Mouse (Mus musculus) neural tube, embryonic 12.5 days (tissue): Measurements from ENCODE around the gene Diras1. TPM values are rescaled to one million over a fixed set of nuclear protein-coding genes. Genes with fewer than 3 reads are reported as not detected.
"Not testable (repeated sequence)": the region's sequence is repeated elsewhere in the genome, so short reads cannot be mapped to it uniquely, and the experiment has no call there.

Experiments
- ATAC-seq: fragments of 200-750 bp; cut with Nextera tagmentation; 2 replicates; pipeline ENCODE4 v1.8.0; 2017; ENCODE audit warnings: low read depth, mild to moderate bottlenecking, moderate TSS enrichment, moderate library complexity; ENCODE audit not compliant: low FRiP score
- H3K27ac ChIP-seq: fragments of 300-500 bp; sonication (generic); 2 replicates; pipeline ENCODE4 v1.5.1; 2016
- H3K27me3 ChIP-seq: fragments of 300-500 bp; sonication (generic); replicated peaks from 2 replicates; pipeline ENCODE4 v1.6.1; 2016; ENCODE audit warnings: mild to moderate bottlenecking
- H3K36me3 ChIP-seq: fragments of 300-500 bp; sonication (generic); 2 replicates; pipeline ENCODE4 v1.6.1; 2016; ENCODE audit warnings: mild to moderate bottlenecking
- H3K4me1 ChIP-seq: fragments of 300-500 bp; sonication (generic); 2 replicates; pipeline ENCODE4 v1.6.1; 2016
- H3K4me2 ChIP-seq: fragments of 300-500 bp; sonication (generic); replicated peaks from 2 replicates; pipeline ENCODE4 v1.6.1; 2016; ENCODE audit warnings: mild to moderate bottlenecking
- H3K4me3 ChIP-seq: fragments of 300-500 bp; sonication (generic); 2 replicates; pipeline ENCODE4 v1.5.1; 2016
- H3K9ac ChIP-seq: fragments of 300-500 bp; sonication (generic); 2 replicates; pipeline ENCODE4 v1.6.1; 2016; ENCODE audit warnings: mild to moderate bottlenecking
- H3K9me3 ChIP-seq: fragments of 300-500 bp; sonication (generic); 2 replicates; pipeline ENCODE4 v1.6.1; 2016; ENCODE audit warnings: mild to moderate bottlenecking
- WGBS: fragments of 180-500 bp; shearing (Covaris S2); methylation state at CpG from one replicate; pipeline ENCODE4 v1.1.7; 2016; 5-methylcytosine and 5-hydroxymethylcytosine counted together
- polyA plus RNA-seq: library from polyadenylated mRNA; unstranded; fragments of >200 nt; fragmentation: Nextera tagmentation; extraction: Ambion mirVana; gene quantifications from 2 replicates; pipeline ENCODE4 v1.2.1, GENCODE M21; 2016

The Diras1 gene
- polyA plus RNA-seq, 1 experiment from 2014 or later, result 16.6 TPM

DNA sequence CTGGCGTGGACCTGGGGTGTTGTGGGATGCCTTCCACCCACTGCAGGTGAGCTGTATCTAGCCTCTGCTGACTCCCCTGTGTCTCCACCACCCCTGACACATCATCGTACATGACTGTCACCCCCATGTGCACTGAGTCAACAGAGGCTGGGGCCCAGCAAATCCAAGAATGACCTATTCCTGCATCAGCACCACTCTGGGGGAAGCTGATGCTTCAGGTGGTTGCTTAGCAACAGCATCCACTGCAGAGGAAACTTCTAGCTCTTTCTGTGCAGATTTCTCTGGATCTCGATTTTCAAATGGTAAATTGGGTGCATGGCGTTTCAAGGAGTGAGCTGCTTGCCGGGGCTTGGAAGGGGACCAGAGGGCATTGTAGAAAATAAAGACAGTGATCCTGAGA lies 32.2 kb downstream of the Diras1 start:
- no peaks in the 10 kb centered on the region for H3K9me3 ChIP-seq
- H3K4me2 ChIP-seq, result no peak overlapping the region
- no peak overlapping the region for H3K9ac ChIP-seq
- no peak overlapping the region for H3K4me3 ChIP-seq
- WGBS, result 68% methylated on average over 5 of the region's 5 CpGs
- H3K4me1 ChIP-seq, result no peaks in the 10 kb centered on the region; the same call in 1 of the 2 replicates
- H3K36me3 ChIP-seq, result no peaks in the 10 kb centered on the region
- ATAC-seq, result no peak
- peaks cover 10% of the 10 kb centered on the region; the same call in 1 of the 2 replicates for H3K27me3 ChIP-seq
- H3K27ac ChIP-seq, result no peak overlapping the region

- WGBS, result 86% methylated on average over 1 of the region's 1 CpGs
- peaks cover 13% of the 10 kb centered on the region for H3K27me3 ChIP-seq
- H3K27ac ChIP-seq, result no peak overlapping the region
- no peak overlapping the region for H3K4me3 ChIP-seq
- H3K9me3 ChIP-seq, result no peaks in the 10 kb centered on the region
- no peak overlapping the region for H3K9ac ChIP-seq
- ATAC-seq, result no peak
- H3K4me2 ChIP-seq, result no peak overlapping the region
- peaks cover 4% of the 10 kb centered on the region; the same call in 1 of the 2 replicates for H3K4me1 ChIP-seq
- H3K36me3 ChIP-seq, result no peaks in the 10 kb centered on the region
Measured at GRCm38 (mm10) chr10:80991945-80992344, 33.5 kb downstream of the Diras1 start.

DNA sequence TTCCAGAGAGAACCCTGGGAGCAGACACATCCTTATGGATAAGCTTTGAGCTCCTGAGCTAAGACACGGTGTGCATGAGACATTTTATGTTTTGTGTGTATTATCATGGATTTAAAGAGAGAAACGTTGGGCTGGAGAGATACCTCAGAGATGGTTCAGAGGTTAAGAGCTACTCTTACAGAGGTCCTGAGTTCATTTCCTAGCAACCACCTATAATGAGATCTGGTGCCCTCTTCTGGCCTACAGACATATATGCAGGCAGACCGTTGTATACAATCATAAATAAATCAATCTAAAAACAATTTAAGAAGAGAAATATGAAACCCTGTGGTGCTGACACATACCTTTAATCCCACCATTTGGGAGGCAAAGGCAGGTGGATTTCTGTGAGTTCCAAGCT lies 34.5 kb downstream of the Diras1 start:
- Histone ChIP-seq H3K4me1 (peaks cover 4% of the 10 kb centered on the region; the same call in 1 of the 2 replicates), H3K27me3 (peaks cover 21% of the 10 kb centered on the region), H3K4me3 (no peak overlapping the region), H3K36me3 (no peaks in the 10 kb centered on the region), H3K4me2 (no peak overlapping the region), H3K9ac (no peak overlapping the region), H3K9me3 (no peaks in the 10 kb centered on the region), H3K27ac (no peak overlapping the region)
- no peak for ATAC-seq
- 14% methylated on average over 3 of the region's 3 CpGs for WGBS

DNA sequence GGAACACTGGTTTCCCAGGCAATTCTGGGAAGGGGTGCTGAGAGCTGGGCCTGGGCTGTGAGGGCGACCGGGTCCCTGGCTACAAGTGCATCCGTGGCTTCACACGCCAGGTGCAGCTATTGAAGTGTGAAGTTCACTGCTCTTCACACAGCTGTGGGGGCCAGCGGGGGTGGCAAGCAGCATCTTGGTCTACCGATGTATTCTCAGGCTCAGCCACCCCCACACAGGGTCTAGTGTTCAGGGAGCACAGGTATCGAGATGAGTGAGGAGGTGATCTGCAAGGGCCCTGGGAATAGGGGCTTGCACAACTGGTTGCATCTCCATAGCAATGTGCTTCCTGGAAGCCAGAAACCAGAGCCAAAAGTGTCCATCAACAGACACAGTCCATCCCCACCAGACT lies 35.1 kb downstream of the Diras1 start:
- Histone ChIP-seq H3K4me3 (no peak overlapping the region), H3K9ac (no peak overlapping the region), H3K36me3 (no peaks in the 10 kb centered on the region), H3K27me3 (peaks cover 27% of the 10 kb centered on the region), H3K4me2 (no peak overlapping the region), H3K4me1 (peaks cover 9% of the 10 kb centered on the region; the same call in 1 of the 2 replicates), H3K9me3 (no peaks in the 10 kb centered on the region), H3K27ac (no peak overlapping the region)
- WGBS, result 69% methylated on average over 7 of the region's 7 CpGs
- ATAC-seq, result no peak

DNA sequence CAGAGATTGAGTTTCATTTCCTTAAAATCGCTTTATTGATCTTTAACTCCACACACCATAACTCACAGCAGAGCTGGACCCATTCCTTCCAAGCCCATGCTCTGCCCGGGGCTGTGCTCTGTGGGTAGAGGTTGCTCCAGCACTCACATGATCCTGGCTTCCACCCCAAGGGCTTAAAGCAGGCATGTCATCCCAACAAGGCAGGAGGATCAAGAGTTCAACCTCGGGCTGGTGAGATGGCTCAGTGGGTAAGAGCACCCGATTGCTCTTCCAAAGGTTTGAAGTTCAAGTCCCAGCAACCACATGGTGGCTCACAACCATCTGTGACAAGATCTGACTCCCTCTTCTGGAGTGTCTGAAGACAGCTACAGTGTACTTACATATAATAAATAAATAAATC lies 35.6 kb downstream of the Diras1 start:
- H3K4me2 ChIP-seq, ATAC-seq, H3K27ac ChIP-seq, H3K36me3 ChIP-seq, H3K4me3 ChIP-seq, H3K9ac ChIP-seq, H3K9me3 ChIP-seq: not testable (repeated sequence)
- Histone ChIP-seq H3K4me1 (peaks cover 13% of the 10 kb centered on the region; the same call in 1 of the 2 replicates), H3K27me3 (peaks cover 32% of the 10 kb centered on the region)
- WGBS, result 66% methylated on average over 4 of the region's 4 CpGs

DNA sequence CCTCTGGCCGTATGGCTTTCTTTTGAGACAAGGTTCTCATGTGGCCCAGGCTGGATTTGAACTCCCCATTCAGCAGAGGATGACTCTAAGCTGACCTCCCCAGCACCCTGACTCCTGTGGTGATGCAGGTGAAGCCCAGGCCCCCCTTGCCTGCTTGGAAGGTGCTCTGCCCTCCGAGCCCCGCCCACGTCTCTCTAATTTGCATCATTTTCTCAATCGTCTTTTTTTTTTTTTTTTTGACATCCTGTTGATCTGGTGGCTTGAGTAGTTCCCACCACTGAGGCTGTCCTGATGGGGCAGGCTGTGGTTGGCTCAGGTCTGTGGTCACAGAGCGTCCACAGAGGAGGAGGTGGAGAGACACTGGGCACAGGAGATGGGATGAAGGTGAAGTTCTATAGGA lies 36.0 kb downstream of the Diras1 start:
- peaks cover 13% of the 10 kb centered on the region; the same call in 1 of the 2 replicates for H3K4me1 ChIP-seq
- H3K27me3 ChIP-seq, result peaks cover 32% of the 10 kb centered on the region
- no peak overlapping the region for H3K4me3 ChIP-seq
- H3K4me2 ChIP-seq, result no peak overlapping the region
- WGBS, result 62% methylated on average over 6 of the region's 6 CpGs
- no peaks in the 10 kb centered on the region for H3K9me3 ChIP-seq
- no peaks in the 10 kb centered on the region for H3K36me3 ChIP-seq
- no peak overlapping the region for H3K27ac ChIP-seq
- H3K9ac ChIP-seq, result no peak overlapping the region
- no peak for ATAC-seq

- no peaks in the 10 kb centered on the region for H3K9me3 ChIP-seq
- H3K27me3 ChIP-seq, result peaks cover 34% of the 10 kb centered on the region
- no peaks in the 10 kb centered on the region for H3K36me3 ChIP-seq
- no peak overlapping the region for H3K9ac ChIP-seq
- no peak overlapping the region for H3K4me3 ChIP-seq
- H3K4me2 ChIP-seq, result no peak overlapping the region
- WGBS, result 12% methylated on average over 10 of the region's 10 CpGs
- H3K4me1 ChIP-seq, result peaks cover 13% of the 10 kb centered on the region; the same call in 1 of the 2 replicates
- ATAC-seq, result peak; percentile 85
- no peak overlapping the region for H3K27ac ChIP-seq
Measured at GRCm38 (mm10) chr10:80987709-80988441, 37.6 kb downstream of the Diras1 start.

DNA sequence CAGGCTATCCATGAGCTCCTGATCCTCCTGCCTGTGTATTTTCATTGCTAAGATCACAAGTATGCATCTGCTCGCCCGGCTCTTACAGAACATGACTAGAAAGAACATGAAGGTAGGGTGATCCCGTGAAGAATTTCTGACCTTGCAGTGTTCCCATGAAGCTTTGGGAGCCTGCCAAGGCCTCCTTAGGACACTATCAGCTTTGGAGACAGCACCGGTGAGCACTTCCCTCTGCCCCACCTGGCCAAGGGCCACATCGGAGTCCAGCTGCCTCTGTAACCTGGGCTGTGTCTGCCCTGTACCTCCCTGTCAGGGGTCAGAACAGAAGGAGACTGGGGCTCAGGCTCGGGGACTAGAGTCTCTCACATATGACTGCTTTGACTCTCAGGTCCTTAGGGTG lies 38.7 kb downstream of the Diras1 start:
- ATAC-seq, result no peak
- peaks cover 34% of the 10 kb centered on the region for H3K27me3 ChIP-seq
- no peaks in the 10 kb centered on the region for H3K36me3 ChIP-seq
- no peak overlapping the region for H3K4me3 ChIP-seq
- H3K27ac ChIP-seq, result no peak overlapping the region
- peaks cover 13% of the 10 kb centered on the region; the same call in 1 of the 2 replicates for H3K4me1 ChIP-seq
- H3K4me2 ChIP-seq, result no peak overlapping the region
- H3K9ac ChIP-seq, result no peak overlapping the region
- WGBS, result 73% methylated on average over 6 of the region's 6 CpGs
- no peaks in the 10 kb centered on the region for H3K9me3 ChIP-seq

GRCm38 (mm10) chr10:80985970-80986701 lies 39.3 kb downstream of the Diras1 start:
- H3K27ac ChIP-seq, result no peak overlapping the region
- no peak for ATAC-seq
- H3K4me1 ChIP-seq, result peaks cover 13% of the 10 kb centered on the region; the same call in 1 of the 2 replicates
- peak overlapping the region; percentile 38 for H3K4me2 ChIP-seq
- H3K4me3 ChIP-seq, result no peak overlapping the region
- WGBS, result 36% methylated on average over 13 of the region's 13 CpGs
- peaks cover 34% of the 10 kb centered on the region for H3K27me3 ChIP-seq
- no peaks in the 10 kb centered on the region for H3K9me3 ChIP-seq
- H3K9ac ChIP-seq, result 0 out of 2 replicates have a peak overlapping the region, but pooled peaks have one; percentile 26
- H3K36me3 ChIP-seq, result no peaks in the 10 kb centered on the region

GRCm38 (mm10) chr10:80985241-80985969 lies 40.1 kb downstream of the Diras1 start:
- Histone ChIP-seq H3K27me3 (peaks cover 34% of the 10 kb centered on the region), H3K4me3 (no peak overlapping the region), H3K4me2 (peak overlapping the region; percentile 38), H3K27ac (no peak overlapping the region), H3K36me3 (no peaks in the 10 kb centered on the region), H3K9me3 (no peaks in the 10 kb centered on the region), H3K9ac (0 out of 2 replicates have a peak overlapping the region, but pooled peaks have one; percentile 26), H3K4me1 (peaks cover 13% of the 10 kb centered on the region; the same call in 1 of the 2 replicates)
- no peak for ATAC-seq
- 12% methylated on average over 37 of the region's 37 CpGs for WGBS

GRCm38 (mm10) chr10:80984223-80984622 lies 41.2 kb downstream of the Diras1 start:
- Histone ChIP-seq H3K4me2 (no peak overlapping the region), H3K27me3 (peaks cover 34% of the 10 kb centered on the region), H3K9me3 (no peaks in the 10 kb centered on the region), H3K4me3 (no peak overlapping the region), H3K27ac (no peak overlapping the region), H3K4me1 (peaks cover 13% of the 10 kb centered on the region; the same call in 1 of the 2 replicates), H3K36me3 (no peaks in the 10 kb centered on the region), H3K9ac (no peak overlapping the region)
- no peak for ATAC-seq
- WGBS, result 91% methylated on average over 12 of the region's 12 CpGs

DNA sequence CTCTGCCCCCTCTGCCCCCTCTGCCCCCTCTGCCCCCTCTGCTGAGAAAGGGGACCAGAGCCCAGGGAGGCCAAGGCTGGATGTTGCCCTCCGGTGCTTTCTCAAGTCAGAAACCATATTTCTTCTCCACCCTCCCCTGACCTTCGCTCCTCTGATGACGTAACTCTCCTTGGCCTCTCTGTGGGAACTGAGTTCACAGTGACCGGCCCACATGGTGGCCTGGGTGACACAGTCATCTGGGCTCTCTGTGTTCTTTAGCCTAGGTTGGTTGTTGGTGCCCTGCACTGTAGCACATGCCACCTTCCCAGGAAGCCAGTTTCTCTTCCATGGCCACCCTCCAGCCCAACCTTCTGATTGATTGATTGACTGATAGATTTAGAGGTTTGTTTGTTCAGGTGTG lies 43.1 kb downstream of the Diras1 start:
- Histone ChIP-seq H3K27ac (no peak overlapping the region), H3K4me1 (peaks cover 9% of the 10 kb centered on the region; the same call in 1 of the 2 replicates), H3K9me3 (no peaks in the 10 kb centered on the region), H3K4me3 (no peak overlapping the region), H3K4me2 (no peak overlapping the region), H3K9ac (no peak overlapping the region), H3K27me3 (peaks cover 31% of the 10 kb centered on the region), H3K36me3 (no peaks in the 10 kb centered on the region)
- no peak for ATAC-seq
- 61% methylated on average over 4 of the region's 4 CpGs for WGBS
